Mouse (Mus musculus): ENCODE measurements around the gene Ntrk3.

Ntrk3 gene

DNA sequence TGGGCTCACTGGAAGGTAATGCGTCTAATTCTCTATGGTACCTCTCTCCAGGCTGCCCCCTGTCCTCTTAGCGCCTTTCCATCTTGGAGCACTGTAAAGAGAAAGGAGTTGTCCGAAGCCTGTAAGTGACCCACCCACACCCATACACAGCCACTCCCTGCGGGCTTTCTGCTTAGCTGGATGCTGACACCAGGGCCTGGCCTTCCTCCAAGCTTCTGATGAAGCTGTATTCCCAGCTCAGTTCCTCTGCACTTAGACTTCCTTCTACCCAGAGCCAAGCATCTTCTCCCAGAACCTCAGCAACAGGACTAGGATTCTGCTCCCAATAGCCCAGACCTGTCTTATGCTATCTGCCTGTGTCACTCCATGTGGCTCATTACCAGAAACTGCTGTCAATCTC lies 114.1 kb downstream of the Ntrk3 start:
- in situ Hi-C loops (cut with MboI): no loop called here

DNA sequence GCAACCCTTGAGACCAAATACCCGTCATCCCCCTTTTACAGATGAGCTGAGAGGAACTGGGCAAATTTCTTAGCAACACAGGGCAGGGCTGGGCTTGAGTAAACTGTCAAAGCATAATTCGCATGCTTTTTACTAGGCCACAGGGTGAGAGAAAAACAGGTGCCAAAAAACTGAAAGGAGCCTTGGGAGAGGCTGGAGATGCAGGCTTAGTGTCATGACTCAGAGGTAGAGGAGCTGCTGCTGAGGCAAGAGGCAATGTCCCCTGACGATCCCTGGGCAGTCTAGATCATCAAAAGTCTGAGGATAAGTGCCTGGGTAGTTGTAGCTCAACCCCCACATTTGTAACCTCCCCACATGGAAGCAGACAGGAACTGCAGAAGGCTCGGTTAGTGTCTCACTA lies 116.7 kb downstream of the Ntrk3 start:
- in situ Hi-C loops (cut with MboI): no loop called here

DNA sequence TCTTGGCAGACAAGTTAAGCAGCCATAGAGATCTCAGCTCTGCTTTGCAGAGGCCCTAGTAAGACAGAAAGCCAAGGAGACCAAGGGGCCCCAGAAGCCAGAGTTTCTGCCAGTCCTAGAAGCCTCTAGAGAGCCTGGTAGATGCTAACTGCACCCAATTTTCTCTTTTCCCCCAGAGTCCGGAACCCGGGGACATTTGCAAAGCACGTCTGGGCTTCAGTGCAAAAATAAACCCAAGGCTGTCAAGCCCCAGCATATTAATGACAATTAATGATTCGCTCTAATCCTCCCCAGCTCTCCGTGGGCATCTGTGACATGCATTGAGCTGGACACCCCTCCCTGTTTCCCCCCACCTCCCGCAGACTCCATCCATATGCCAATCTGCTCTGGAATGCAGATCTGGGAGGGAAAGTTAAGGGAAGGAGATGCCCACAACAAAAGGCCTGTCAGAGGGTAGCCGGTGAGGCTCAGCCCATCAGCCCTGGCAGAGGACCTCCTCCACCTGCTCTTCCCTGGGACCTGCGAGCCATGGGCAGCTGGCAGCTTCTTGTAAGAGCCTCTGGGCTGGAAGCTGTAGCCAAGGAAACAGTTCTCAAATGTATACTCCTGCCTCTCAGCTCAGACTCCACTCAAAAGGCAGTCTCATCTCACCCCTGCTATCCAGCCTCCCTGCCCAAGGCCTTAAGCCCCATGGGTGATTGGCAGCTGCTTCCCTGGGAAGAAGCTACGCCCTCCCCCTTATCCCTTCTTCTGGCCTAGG lies 117.8 kb downstream of the Ntrk3 start:
- in situ Hi-C loops (cut with MboI): no loop called here

DNA sequence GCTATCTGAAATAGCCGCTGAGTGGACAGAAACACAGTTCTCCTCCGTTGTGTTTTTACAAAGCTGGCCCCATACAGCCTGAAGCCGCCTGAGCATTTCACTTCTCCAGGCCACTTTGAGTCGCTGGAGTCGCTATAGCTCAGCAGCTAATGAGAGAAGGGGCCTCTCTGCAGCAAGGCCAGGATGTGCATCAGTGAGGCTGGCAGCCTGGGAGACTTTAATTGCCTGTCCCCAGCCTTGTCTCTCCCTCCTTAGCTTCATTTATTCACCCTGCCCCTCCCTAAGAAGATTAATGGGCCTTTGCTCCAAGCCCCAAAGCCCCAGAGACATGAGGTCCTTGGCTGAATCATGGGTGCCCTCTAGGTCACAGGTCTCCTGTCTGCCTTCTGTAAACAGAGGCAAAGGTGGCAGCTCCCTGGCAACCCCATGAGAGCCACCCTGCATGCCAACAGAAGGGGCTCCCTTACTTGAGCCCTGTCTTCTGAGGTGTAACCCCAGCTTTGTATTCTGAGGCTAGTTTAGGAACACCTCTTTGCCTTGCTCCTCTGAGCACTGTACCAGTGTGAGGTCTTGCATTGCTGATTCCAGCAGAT lies 132.2 kb downstream of the Ntrk3 start:
- in situ Hi-C loops (cut with MboI): no loop called here

DNA sequence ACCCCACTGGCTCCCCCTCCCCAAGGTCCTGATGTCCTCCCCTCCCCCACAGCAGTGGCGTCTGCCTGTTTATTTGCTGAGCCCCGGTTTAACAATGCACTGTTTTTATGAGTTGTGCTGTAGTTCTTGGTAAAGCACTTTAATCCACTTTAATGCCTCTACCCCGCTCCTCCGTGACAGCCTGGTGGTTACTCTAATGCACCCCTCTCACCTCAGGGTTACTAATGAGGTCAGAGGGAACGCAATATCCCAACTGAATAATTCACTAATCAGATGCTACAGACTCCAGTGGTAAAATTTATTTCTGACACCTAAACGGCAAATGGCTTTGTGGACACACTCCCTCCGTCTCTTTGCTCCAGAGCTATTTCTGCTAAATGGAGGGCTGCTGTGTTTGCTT lies 133.9 kb downstream of the Ntrk3 start:
- in situ Hi-C loops (cut with MboI): no loop called here

DNA sequence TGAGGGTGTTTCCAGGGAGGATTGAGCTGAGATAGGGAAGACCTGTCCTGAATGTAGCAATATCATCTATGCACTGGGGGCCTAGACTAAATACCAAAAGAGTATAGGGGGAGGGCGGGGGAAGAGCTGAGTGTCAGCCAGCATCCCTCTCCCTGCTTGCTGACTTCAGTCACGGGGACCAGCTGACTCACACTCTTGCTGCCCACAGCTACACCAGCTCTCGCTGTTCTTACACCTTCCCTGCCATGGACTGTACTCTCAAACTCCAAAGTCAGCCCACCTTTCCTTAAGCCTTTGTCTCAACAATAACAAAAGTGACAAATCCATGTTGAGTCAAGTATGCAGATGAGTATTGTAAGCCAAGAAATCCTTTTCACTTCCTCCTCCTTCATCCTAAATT lies 136.0 kb downstream of the Ntrk3 start:
- in situ Hi-C loops (cut with MboI): no loop called here

- in situ Hi-C loops (cut with MboI): no loop called here
Observed at GRCm38 (mm10) chr7:78600886-78601285, 136.9 kb downstream of the Ntrk3 start.

- in situ Hi-C loops (cut with MboI): no loop called here
Observed at GRCm38 (mm10) chr7:78599941-78600677, 137.7 kb downstream of the Ntrk3 start.

- in situ Hi-C loops (cut with MboI): no loop called here
Observed at GRCm38 (mm10) chr7:78598147-78598546, 139.7 kb downstream of the Ntrk3 start.

DNA sequence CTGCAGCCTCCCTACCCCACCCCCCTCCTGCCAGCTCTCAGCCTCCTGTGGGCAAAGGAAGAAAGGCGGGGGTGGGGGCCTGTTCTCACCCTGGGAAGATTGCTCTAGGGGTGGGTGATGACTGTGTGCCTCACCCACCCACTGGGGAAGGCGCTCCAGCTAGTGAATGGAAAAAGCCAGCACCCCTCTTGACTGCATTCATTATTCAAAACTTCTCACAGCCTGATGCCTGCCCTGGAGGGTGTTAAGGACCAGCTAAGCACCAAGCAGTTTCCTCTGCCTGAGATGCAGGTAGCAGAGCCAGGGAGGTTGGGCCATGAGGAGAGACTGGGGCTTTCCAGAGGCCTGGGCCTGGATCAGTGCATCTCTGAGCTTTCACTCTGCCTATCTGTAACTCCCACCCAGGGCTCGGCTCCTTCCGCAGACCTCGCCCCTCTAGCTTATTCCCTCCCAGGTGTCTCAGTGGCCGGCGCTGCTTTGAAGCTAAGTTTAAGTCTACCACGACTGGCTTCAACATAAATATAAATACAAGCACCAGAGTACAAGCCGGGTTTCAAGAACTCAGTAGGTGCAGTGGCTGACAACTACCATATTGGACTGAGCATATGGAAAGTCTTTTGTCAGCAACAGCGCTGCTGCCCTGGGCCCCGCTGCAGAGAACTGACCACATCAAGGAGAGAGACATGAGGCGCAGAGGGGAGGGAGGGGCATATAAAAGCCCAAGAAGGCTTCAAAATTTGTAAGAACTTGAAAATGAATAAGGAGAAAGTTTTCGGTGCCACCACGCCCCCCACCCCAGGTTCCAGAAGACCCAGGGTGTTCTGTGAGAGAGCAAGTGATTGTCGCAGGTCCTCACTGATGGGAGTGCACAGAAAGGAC lies 140.3 kb downstream of the Ntrk3 start:
- in situ Hi-C loops (cut with MboI): no loop called here

GRCm38 (mm10) chr7:78596556-78596955 lies 141.3 kb downstream of the Ntrk3 start:
- in situ Hi-C loops (cut with MboI): no loop called here

- in situ Hi-C loops (cut with MboI): no loop called here
Observed at GRCm38 (mm10) chr7:78595895-78596294, 141.9 kb downstream of the Ntrk3 start.

GRCm38 (mm10) chr7:78592948-78593347 lies 144.9 kb downstream of the Ntrk3 start:
- in situ Hi-C loops (cut with MboI): no loop called here

GRCm38 (mm10) chr7:78592172-78592571 lies 145.6 kb downstream of the Ntrk3 start:
- in situ Hi-C loops (cut with MboI): no loop called here

- in situ Hi-C loops (cut with MboI): no loop called here
Observed at GRCm38 (mm10) chr7:78589766-78590165, 148.0 kb downstream of the Ntrk3 start.

GRCm38 (mm10) chr7:78586800-78587199 lies 151.0 kb downstream of the Ntrk3 start:
- in situ Hi-C loops (cut with MboI): no loop called here

- in situ Hi-C loops (cut with MboI): no loop called here
Observed at GRCm38 (mm10) chr7:78585960-78586359, 151.9 kb downstream of the Ntrk3 start.

- in situ Hi-C loops (cut with MboI): no loop called here
Observed at GRCm38 (mm10) chr7:78584936-78585335, 152.9 kb downstream of the Ntrk3 start.

DNA sequence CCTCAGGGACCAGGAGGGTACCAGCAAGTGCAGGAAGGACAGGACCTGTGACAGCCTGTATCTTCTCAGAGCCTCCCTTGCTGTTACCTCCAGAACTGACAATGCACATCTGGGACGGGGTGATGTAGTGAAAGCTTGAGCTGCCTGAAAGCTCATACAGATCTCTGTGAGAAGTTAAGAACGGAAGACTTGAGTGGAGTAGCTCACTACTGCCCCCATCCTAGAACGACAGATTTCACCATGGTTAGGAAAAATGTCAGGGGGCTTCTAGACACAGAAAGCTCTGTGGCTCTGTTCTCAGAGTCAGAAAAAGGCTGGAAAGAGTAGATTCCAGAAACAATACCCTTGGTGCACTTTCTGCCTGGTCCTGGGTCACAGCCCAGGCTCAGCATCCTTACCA lies 153.3 kb downstream of the Ntrk3 start:
- in situ Hi-C loops (cut with MboI): no loop called here

GRCm38 (mm10) chr7:78583678-78584077 lies 154.1 kb downstream of the Ntrk3 start:
- in situ Hi-C loops (cut with MboI): no loop called here

DNA sequence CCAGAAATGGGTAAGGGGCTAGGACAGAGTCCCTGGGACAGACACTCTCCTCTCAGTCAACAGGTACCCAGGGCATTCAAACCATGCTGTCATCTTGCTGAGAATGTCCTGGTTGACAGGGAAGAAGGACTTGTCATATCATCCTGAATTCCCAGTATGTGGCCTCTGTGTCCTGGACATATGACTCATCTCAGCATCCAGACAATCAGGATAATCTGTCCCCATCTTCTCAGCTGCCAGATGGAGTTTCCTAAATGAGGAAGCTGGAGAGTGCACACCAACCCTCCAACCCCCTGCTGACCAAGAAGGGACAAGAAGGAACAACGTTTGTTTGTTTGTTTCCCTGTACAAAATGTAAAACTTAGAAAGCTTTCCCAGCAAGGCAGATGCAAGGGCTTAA lies 156.5 kb downstream of the Ntrk3 start:
- in situ Hi-C loops (cut with MboI): no loop called here
